Mouse (Mus musculus) cerebellum, postnatal 10 days (tissue): Measurements from ENCODE around the gene Ppp2r5a.
A peak's percentile ranks its signal among the peaks of the same experiment; 100 is the strongest.

Experiments used
- DNase-seq, 2 experiments: peaks; one replicate each; pipeline ENCODE4 v3.0.0; 2021; ENCODE audit warnings: mixed read lengths in 2 of 2

Gene Ppp2r5a

GRCm38 (mm10) chr1:191324733-191325590, 78.1 kb downstream of the Ppp2r5a start:
- DNase-seq, result no peak

GRCm38 (mm10) chr1:191323381-191323780, 79.7 kb downstream of the Ppp2r5a start:
- DNase-seq, result no peak

DNA sequence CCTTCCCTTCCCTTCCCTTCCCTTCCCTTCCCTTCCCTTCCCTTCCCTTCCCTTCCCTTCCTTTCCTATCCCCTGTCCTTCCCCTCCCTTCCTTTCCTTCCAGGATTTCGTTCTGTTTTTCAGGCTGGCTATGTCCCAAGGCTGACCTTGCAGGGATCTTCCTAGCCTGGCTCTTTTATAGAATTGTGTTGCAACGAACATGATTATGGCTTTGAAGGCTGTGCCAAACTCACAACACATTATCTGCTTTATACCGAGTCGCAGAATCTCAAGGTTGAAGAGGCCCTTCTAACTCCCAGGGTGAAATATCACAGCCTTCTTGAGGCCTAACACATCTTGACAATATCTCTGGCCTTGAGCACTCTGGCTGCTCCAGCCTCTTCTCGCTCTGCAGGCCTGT, 84.4 kb downstream of the Ppp2r5a start:
- peak in 1 of 2 experiments; percentile 52 for DNase-seq

- DNase-seq, result peak; percentile 86 to 89
Measured at GRCm38 (mm10) chr1:191317591-191318196, 85.4 kb downstream of the Ppp2r5a start, which contains the start of gene Nenf. TSS of gene Nenf (minus strand) at chr1:191318194.

GRCm38 (mm10) chr1:191316818-191317217, 86.3 kb downstream of the Ppp2r5a start:
- DNase-seq, result no peak

- no peak for DNase-seq
Measured at GRCm38 (mm10) chr1:191313926-191314325, 89.1 kb downstream of the Ppp2r5a start.

- DNase-seq, result no peak
Measured at GRCm38 (mm10) chr1:191313158-191313557, 89.9 kb downstream of the Ppp2r5a start.

DNA sequence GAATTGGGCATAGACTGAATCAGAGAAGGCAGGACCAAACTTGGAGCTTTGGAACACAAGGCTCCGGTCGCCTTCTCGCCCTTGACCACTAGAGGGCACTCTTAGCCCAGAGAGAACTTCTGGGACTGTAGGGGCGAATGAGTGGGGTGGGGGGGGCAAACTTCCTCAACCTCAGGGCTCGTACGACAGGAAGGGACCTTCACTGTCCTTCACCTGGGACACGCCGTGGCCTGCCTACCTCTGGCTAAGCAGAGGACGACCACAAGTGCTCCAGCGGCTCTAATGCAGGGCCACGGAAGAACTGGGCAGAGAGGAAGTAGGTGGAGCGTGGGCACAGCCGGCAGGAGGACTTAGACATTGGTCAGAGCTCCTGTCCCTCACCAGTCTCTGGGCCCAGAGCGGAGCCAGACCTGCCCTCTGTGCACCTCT, 90.5 kb downstream of the Ppp2r5a start:
- DNase-seq, result peak; percentile 90 to 95

GRCm38 (mm10) chr1:191311296-191311898, 91.7 kb downstream of the Ppp2r5a start:
- no peak for DNase-seq

GRCm38 (mm10) chr1:191307766-191308455, 95.2 kb downstream of the Ppp2r5a start:
- DNase-seq, result no peak

GRCm38 (mm10) chr1:191306316-191306715, 96.8 kb downstream of the Ppp2r5a start:
- no peak for DNase-seq

DNA sequence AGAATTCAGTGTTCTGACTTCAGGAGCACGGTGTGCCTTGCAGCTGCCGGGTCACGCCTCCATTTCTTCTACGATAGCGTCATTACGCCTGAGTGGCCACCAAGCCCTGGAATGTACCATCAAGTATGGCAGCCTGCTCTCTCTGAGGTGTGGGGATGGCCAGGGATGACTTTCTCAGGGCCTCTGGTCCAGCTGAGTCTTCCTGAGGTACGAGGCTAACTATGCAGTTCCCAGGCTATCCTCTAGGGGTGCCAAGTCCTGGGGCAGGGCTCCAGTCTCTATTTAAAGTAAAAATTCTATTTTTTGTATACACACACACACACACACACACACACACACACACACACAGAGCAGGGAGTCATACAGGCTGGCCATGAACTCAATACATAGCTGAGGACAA, 97.5 kb downstream of the Ppp2r5a start:
- DNase-seq, result peak in 1 of 2 experiments; percentile 47

GRCm38 (mm10) chr1:191304216-191304615, 98.9 kb downstream of the Ppp2r5a start:
- no peak for DNase-seq

- no peak for DNase-seq
Measured at GRCm38 (mm10) chr1:191303736-191304135, 99.3 kb downstream of the Ppp2r5a start.
